Mouse (Mus musculus) hindlimb bud, embryonic 11.5 days (tissue): Measurements from ENCODE around the gene Urad.

ENCODE experiments used
- DNase-seq: peaks from one replicate; pipeline ENCODE4 v3.0.0-alpha.2; 2012; ENCODE audit warnings: low read depth, low spot score; ENCODE audit errors: extremely low spot score

The Urad gene

GRCm38 (mm10) chr5:147327636-147328035, 5.4 kb upstream of the Urad start:
- no peak for DNase-seq

- DNase-seq, result no peak
These were observed 3.7 kb upstream of the Urad start for GRCm38 (mm10) chr5:147325931-147326330.

- no peak for DNase-seq
These were observed 1.1 kb upstream of the Urad start for GRCm38 (mm10) chr5:147323237-147323917.

GRCm38 (mm10) chr5:147319653-147320052, 2.6 kb downstream of the Urad start:
- no peak for DNase-seq

GRCm38 (mm10) chr5:147317991-147318390, 4.2 kb downstream of the Urad start:
- no peak for DNase-seq

- DNase-seq, result no peak
These were observed 4.9 kb downstream of the Urad start for GRCm38 (mm10) chr5:147317321-147317720.

- no peak for DNase-seq
These were observed 6.7 kb downstream of the Urad start for GRCm38 (mm10) chr5:147315432-147316075.

GRCm38 (mm10) chr5:147314646-147315431, 7.4 kb downstream of the Urad start:
- no peak for DNase-seq

- no peak for DNase-seq
These were observed 9.2 kb downstream of the Urad start for GRCm38 (mm10) chr5:147312830-147313685.

GRCm38 (mm10) chr5:147309786-147310185, 12.5 kb downstream of the Urad start:
- no peak for DNase-seq

- no peak for DNase-seq
These were observed 13.8 kb downstream of the Urad start for GRCm38 (mm10) chr5:147308451-147308850.

GRCm38 (mm10) chr5:147307398-147307785, 14.8 kb downstream of the Urad start:
- no peak for DNase-seq

GRCm38 (mm10) chr5:147306638-147307397, 15.4 kb downstream of the Urad start, which contains the start of gene Cdx2:
Gene Cdx2, minus strand, starts transcription at chr5:147307270.
- DNase-seq, result no peak

GRCm38 (mm10) chr5:147305856-147306637, 16.2 kb downstream of the Urad start:
- no peak for DNase-seq

- DNase-seq, result no peak
These were observed 17.1 kb downstream of the Urad start for GRCm38 (mm10) chr5:147305166-147305565.

- no peak for DNase-seq
These were observed 17.7 kb downstream of the Urad start for GRCm38 (mm10) chr5:147304276-147305155.

- DNase-seq, result no peak
These were observed 19.4 kb downstream of the Urad start for GRCm38 (mm10) chr5:147302746-147303400.

- DNase-seq, result no peak
These were observed 20.1 kb downstream of the Urad start for GRCm38 (mm10) chr5:147302141-147302540.
